Mouse (Mus musculus) megakaryocyte, embryonic 14.5 days (primary cell): ENCODE measurements at regions not wholly inside any gene's neighbourhood (a gene's known extent, or its start where the extent isn't known, plus 50 kb on each side); places are given as distances from the start of the nearest gene placed in this dataset.

Source experiments
- FLI1 ChIP-seq: IDR thresholded peaks from 2 replicates; pipeline ENCODE4 v1.6.1; 2012; ENCODE audit warnings: low read length, inconsistent platforms, mixed read lengths
- GATA1 ChIP-seq: IDR thresholded peaks from 3 replicates; pipeline ENCODE4 v1.6.1; 2012; ENCODE audit warnings: mixed read lengths, low read length, inconsistent platforms, borderline replicate concordance

GRCm38 (mm10) chr6:143535726-143536125 lies 368.7 kb downstream of the Etnk1 start:
- no peak for TF ChIP-seq GATA1
- TF ChIP-seq FLI1, result no peak
